Mouse (Mus musculus) telencephalon, adult 2 months (tissue): Measurements from ENCODE around the gene Stx11.

Source experiments
- DNase-seq: peaks from one replicate; pipeline ENCODE4 v3.0.0-alpha.2; 2011; ENCODE audit warnings: low read depth, low spot score

Gene Stx11

GRCm38 (mm10) chr10:12915826-12916225 is 48.3 kb downstream of the Stx11 start:
- DNase-seq: no peak

- no peak for DNase-seq
Measured at GRCm38 (mm10) chr10:12914203-12914602, 49.9 kb downstream of the Stx11 start.

GRCm38 (mm10) chr10:12911981-12912530 is 52.0 kb downstream of the Stx11 start:
- no peak for DNase-seq

GRCm38 (mm10) chr10:12911451-12911850 is 52.6 kb downstream of the Stx11 start:
- DNase-seq: no peak

GRCm38 (mm10) chr10:12909891-12910290 is 54.2 kb downstream of the Stx11 start:
- no peak for DNase-seq

GRCm38 (mm10) chr10:12909179-12909578 is 54.9 kb downstream of the Stx11 start:
- no peak for DNase-seq

DNA sequence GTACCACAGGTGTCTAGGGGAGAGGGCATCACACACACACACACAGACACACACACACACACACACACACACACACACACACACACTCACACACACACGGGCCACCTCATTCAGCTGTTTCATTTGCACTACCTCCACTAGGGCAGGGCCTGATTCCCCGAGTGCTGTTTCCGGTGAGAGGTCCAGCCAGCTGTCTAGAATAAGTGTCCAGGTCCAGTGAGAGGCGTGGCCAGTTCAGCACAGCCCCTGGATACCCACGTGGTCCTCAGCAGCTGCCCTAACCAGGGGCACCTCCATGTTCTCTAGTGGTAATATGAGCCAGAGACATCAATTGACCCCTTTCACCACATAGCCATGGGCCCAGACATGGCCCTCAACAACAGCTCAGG is 60.0 kb downstream of the Stx11 start:
- no peak for DNase-seq

GRCm38 (mm10) chr10:12903440-12904139 is 60.5 kb downstream of the Stx11 start:
- no peak for DNase-seq

DNA sequence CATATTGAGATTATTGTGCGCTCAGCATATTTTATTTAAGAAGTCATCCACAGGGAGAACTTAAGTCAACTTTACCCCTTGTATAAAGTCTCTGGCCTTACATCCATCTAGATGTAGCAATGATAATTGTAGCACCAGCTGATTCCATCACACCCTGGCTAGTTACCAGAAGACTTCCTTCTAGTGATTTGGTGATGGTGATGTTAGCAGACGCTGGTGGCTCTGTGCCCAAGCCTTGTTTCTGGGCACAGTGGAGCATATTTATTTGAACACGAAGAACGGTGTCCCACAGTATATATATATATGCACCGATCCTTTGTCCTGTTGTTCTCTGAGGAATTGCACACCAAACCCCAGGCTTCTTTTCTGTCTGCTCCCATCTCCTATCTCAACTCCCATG is 64.2 kb downstream of the Stx11 start:
- DNase-seq: no peak

DNA sequence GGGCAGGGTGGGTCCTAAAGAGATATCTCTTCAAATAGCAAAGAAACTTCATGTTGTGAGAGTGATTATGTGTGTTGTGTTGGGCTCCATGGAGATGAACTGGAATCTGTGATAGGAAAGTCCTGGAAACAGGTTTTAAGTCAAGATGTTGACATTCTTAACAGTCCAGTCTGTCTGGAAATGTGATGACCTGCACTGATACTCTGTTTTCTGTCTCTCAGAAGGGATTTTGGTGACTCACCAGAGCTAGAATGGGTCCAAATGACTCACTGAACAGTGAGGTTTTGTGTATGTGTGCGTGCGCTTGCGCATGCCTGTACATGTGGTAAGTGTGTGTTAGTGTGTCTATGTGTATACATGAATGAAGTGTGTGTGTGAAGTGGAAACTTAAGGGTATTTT is 70.8 kb downstream of the Stx11 start:
- no peak for DNase-seq

GRCm38 (mm10) chr10:12888373-12888772 is 75.7 kb downstream of the Stx11 start:
- DNase-seq: no peak
